Mouse (Mus musculus) left cerebral cortex, postnatal 25 days (tissue): Measurements from ENCODE around the gene Olfr1258. TPM values are rescaled to one million over a fixed set of nuclear protein-coding genes. Genes with fewer than 3 reads are reported as not detected.
"Not testable (repeated sequence)": the region's sequence is repeated elsewhere in the genome, so short reads cannot be mapped to it uniquely, and the experiment has no call there.

Experiments
- DNase-seq, 2 experiments: peaks; one replicate each; pipeline ENCODE4 v3.0.0; 2022; ENCODE audit warnings: low spot score in 2 of 2, mixed read lengths in 1 of 2
- intact Hi-C: fragments of 180-260 bp; cut with DNase I; formaldehyde crosslinking; loops from one replicate; pipeline ENCODE4 v1.15.1; 2025
- total RNA-seq, 2 experiments: library from RNA; stranded (reverse); gene quantifications; 2 replicates each; pipeline ENCODE4 v1.2.3; 2021

Olfr1258 gene
- total RNA-seq = not detected

- no peak for DNase-seq
- intact Hi-C loops = no loop called here
Measured at GRCm38 (mm10) chr2:89927009-89927408, at the start of gene Olfr1258. Olfr1258 (plus strand) TSS chr2:89927309.

GRCm38 (mm10) chr2:89878137-89878536, 49.0 kb upstream of the Olfr1258 start, which contains the start of gene Olfr1257:
Olfr1257 (plus strand) TSS chr2:89878437.
- intact Hi-C loops = no loop called here
- DNase-seq = no peak

DNA sequence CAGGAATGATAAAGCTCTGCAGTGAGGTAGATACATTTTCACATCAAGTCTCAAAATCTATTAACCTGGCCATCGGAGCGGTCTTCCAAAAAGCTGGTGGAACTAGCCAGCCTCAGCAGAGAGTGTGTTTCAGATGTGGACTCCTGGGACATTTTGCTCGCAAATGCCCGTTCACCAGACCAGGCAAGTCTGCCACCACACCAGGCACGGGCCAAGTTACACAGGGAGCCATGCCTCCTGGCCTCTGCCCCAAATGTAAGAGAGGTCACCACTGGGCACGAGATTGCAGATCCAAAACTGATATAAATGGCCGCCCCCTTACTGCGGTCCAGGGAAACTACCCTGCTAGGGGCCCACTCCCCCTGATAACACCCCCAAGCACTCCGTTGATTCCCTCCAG, 14.5 kb upstream of the Olfr1258 start:
- DNase-seq, intact Hi-C loops: not testable (repeated sequence)

DNA sequence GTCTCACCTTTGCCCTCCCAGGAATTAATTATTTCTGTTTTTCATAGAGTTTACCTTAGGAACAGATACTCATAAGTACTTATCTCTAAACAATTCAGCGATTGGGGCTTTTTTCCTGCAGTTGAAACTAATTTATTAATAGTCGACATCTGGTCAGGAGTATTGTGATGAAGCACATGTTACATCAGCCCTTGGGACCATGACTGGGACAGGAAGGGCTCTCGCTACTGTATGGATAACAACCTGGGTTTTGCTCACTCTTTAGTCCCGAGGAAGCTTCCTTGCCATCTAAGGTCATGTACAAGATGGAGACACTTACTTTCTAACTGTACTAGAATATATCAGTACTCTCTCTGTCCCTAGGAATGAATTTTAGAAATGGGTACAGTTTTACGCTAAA, 21.5 kb downstream of the Olfr1258 start, which contains the start of gene Olfr1259:
Gene Olfr1259 (minus strand): TSS at position 101 of the 400 bp plus-strand sequence.
- intact Hi-C loops = no loop called here
- no peak for DNase-seq

- intact Hi-C loops = no loop called here
- DNase-seq = peak; percentile 9 to 20
Measured at GRCm38 (mm10) chr2:89974184-89974583, 47.1 kb downstream of the Olfr1258 start, which contains the start of gene Olfr1260. Olfr1260 (plus strand) TSS chr2:89974340.

GRCm38 (mm10) chr2:89977709-89978108, 50.6 kb downstream of the Olfr1258 start:
- intact Hi-C loops = no loop called here
- no peak for DNase-seq

Other genes starting within 250 kb of the Olfr1258 start
- not detected for gene Olfr1252, start 202.3 kb upstream of the Olfr1258 start, total RNA-seq
- not detected for gene Olfr1253, start 170.2 kb upstream of the Olfr1258 start, total RNA-seq
- not detected for gene Olfr1254, start 133.7 kb upstream of the Olfr1258 start, total RNA-seq
- gene Olfr1255, start 115.3 kb upstream of the Olfr1258 start, total RNA-seq = not detected
- gene Olfr1256, start 85.8 kb upstream of the Olfr1258 start, total RNA-seq = under 1 TPM in 1 of 2 experiments, not detected in 1; 0.05 TPM
- not detected for gene Olfr48, start 79.1 kb upstream of the Olfr1258 start, total RNA-seq
- not detected for gene Olfr1257, start 48.9 kb upstream of the Olfr1258 start, total RNA-seq
- gene Olfr1259, start 21.4 kb downstream of the Olfr1258 start, total RNA-seq = not detected
- gene Olfr1260, start 47.0 kb downstream of the Olfr1258 start, total RNA-seq = not detected
- gene Olfr1261, start 63.9 kb downstream of the Olfr1258 start, total RNA-seq = not detected
- gene Olfr1262, start 72.8 kb downstream of the Olfr1258 start, total RNA-seq = not detected
- not detected for gene Olfr1263, start 84.8 kb downstream of the Olfr1258 start, total RNA-seq
- not detected for gene Olfr1264, start 98.3 kb downstream of the Olfr1258 start, total RNA-seq
- not detected for gene Olfr1265, start 108.0 kb downstream of the Olfr1258 start, total RNA-seq
- gene Olfr140, start 136.3 kb downstream of the Olfr1258 start, total RNA-seq = not detected
- gene Olfr1269, start 194.1 kb downstream of the Olfr1258 start, total RNA-seq = not detected
- not detected for gene Olfr32, start 215.0 kb downstream of the Olfr1258 start, total RNA-seq
- not detected for gene Olfr1270, start 225.8 kb downstream of the Olfr1258 start, total RNA-seq